10 mouse cellular contexts compared by ENCODE assay signal in genomic region chr4:106866381-106866780, GRCm38 (mm10). TPM values are rescaled to one million over a fixed set of nuclear protein-coding genes. Genes with fewer than 3 reads are reported as not detected.
DNase-seq lines count a peak whose midpoint lies in the region; ATAC-seq lines count a peak whose summit lies in the region.
"Had no signal": no experiment of that assay in that cellular context is flagged by ENCODE, and none has a peak within 500 bp of the region (broad histone marks: within the 10 kb centered on the region; RNA-seq: fewer than 3 reads in every experiment).

No protein-coding gene starts in this region.

- DNase-seq in kidney, postnatal 4 days, result no peak
- no peak for DNase-seq in layer of hippocampus, postnatal 10 days (ENCODE audit: low spot score in 2 of 2)
- no peak for DNase-seq in adipocyte (ENCODE audit: low spot score)
- no peak for DNase-seq in layer of hippocampus, adult 11-12 months (ENCODE audit: low spot score)
- DNase-seq: lung, postnatal 36 days had no signal

- H3K27me3 ChIP-seq in kidney, embryonic 15.5 days, result no peaks in the 10 kb centered on the region
- no peaks in the 10 kb centered on the region for H3K27me3 ChIP-seq in embryonic facial prominence, embryonic 12.5 days
- H3K27me3 ChIP-seq in hindbrain, embryonic 12.5 days, result no peaks in the 10 kb centered on the region
- 0 out of 2 replicates have a peak, but pooled peaks cover 2% of the 10 kb centered on the region for H3K27me3 ChIP-seq in midbrain, embryonic 15.5 days (replicated peaks)

- H3K36me3 ChIP-seq in kidney, embryonic 15.5 days, result no peaks in the 10 kb centered on the region
- no peaks in the 10 kb centered on the region for H3K36me3 ChIP-seq in embryonic facial prominence, embryonic 12.5 days
- H3K36me3 ChIP-seq in hindbrain, embryonic 12.5 days, result no peaks in the 10 kb centered on the region
- H3K36me3 ChIP-seq in midbrain, embryonic 15.5 days (replicated peaks), result no peaks in the 10 kb centered on the region

- no peak overlapping the region for H3K4me2 ChIP-seq in kidney, embryonic 15.5 days
- no peak overlapping the region; the same call in 1 of the 2 replicates for H3K4me2 ChIP-seq in embryonic facial prominence, embryonic 12.5 days (replicated peaks)
- H3K4me2 ChIP-seq in hindbrain, embryonic 12.5 days (replicated peaks), result no peak overlapping the region
- H3K4me2 ChIP-seq in midbrain, embryonic 15.5 days, result no peak overlapping the region

- H3K27ac ChIP-seq in kidney, embryonic 15.5 days, result peak overlapping the region; percentile 86
- H3K27ac ChIP-seq in embryonic facial prominence, embryonic 12.5 days, result peak overlapping the region; percentile 97
- peak overlapping the region; percentile 84 for H3K27ac ChIP-seq in hindbrain, embryonic 12.5 days
- peak overlapping the region; percentile 19 for H3K27ac ChIP-seq in midbrain, embryonic 15.5 days

- H3K4me1 ChIP-seq in kidney, embryonic 15.5 days, result peaks cover 70% of the 10 kb centered on the region
- peaks cover 72% of the 10 kb centered on the region for H3K4me1 ChIP-seq in embryonic facial prominence, embryonic 12.5 days
- H3K4me1 ChIP-seq in hindbrain, embryonic 12.5 days, result peaks cover 48% of the 10 kb centered on the region
- H3K4me1 ChIP-seq in midbrain, embryonic 15.5 days, result peaks cover 24% of the 10 kb centered on the region

- H3K9me3 ChIP-seq in kidney, embryonic 15.5 days (replicated peaks), result no peaks in the 10 kb centered on the region
- no peaks in the 10 kb centered on the region for H3K9me3 ChIP-seq in embryonic facial prominence, embryonic 12.5 days
- no peaks in the 10 kb centered on the region for H3K9me3 ChIP-seq in hindbrain, embryonic 12.5 days (replicated peaks)
- H3K9me3 ChIP-seq in midbrain, embryonic 15.5 days, result no peaks in the 10 kb centered on the region

- no peak overlapping the region for H3K4me3 ChIP-seq in kidney, embryonic 15.5 days (replicated peaks)
- no peak overlapping the region for H3K4me3 ChIP-seq in embryonic facial prominence, embryonic 12.5 days
- no peak overlapping the region for H3K4me3 ChIP-seq in hindbrain, embryonic 12.5 days
- H3K4me3 ChIP-seq in midbrain, embryonic 15.5 days, result no peak overlapping the region

- ATAC-seq in kidney, embryonic 15.5 days (replicated peaks; ENCODE audit: low FRiP score), result no peak
- ATAC-seq in embryonic facial prominence, embryonic 12.5 days (ENCODE audit: insufficient number of reproducible peaks, insufficient read depth, low FRiP score, low TSS enrichment), result no peak
- no peak for ATAC-seq in hindbrain, embryonic 12.5 days (ENCODE audit: low FRiP score)
- no peak for ATAC-seq in midbrain, embryonic 15.5 days (replicated peaks)
- ATAC-seq: inflammation-experienced regulatory T-cells, adult 6 months had no signal

- WGBS in kidney, embryonic 15.5 days, result 59% methylated on average over 5 of the region's 5 CpGs
- WGBS in embryonic facial prominence, embryonic 12.5 days, result 28% methylated on average over 5 of the region's 5 CpGs
- WGBS in hindbrain, embryonic 12.5 days, result 59% methylated on average over 5 of the region's 5 CpGs
- 59% methylated on average over 5 of the region's 5 CpGs for WGBS in midbrain, embryonic 15.5 days

- no peak overlapping the region for H3K9ac ChIP-seq in kidney, embryonic 15.5 days
- H3K9ac ChIP-seq in embryonic facial prominence, embryonic 12.5 days, result 0 out of 2 replicates have a peak overlapping the region, but pooled peaks have one; percentile 1
- no peak overlapping the region for H3K9ac ChIP-seq in hindbrain, embryonic 12.5 days
- H3K9ac ChIP-seq in midbrain, embryonic 15.5 days, result no peak overlapping the region

RNA-seq across cellular contexts. Expression of gene Ssbp3, which starts 44.1 kb away (rescaled TPM):
- 99.4 and 108 TPM in 2 replicates for polyA plus RNA-seq in kidney, embryonic 15.5 days (2015; fragmentation: Nextera tagmentation; extraction: Ambion mirVana)
- 275 and 279 TPM in 2 replicates for polyA plus RNA-seq in embryonic facial prominence, embryonic 12.5 days (2016; fragmentation: Nextera tagmentation; extraction: Ambion mirVana)
- 285 and 302 TPM in 2 replicates for polyA plus RNA-seq in hindbrain, embryonic 12.5 days (2016; fragmentation: Nextera tagmentation; extraction: Ambion mirVana)
- 175 and 194 TPM in 2 replicates for polyA plus RNA-seq in midbrain, embryonic 15.5 days (2015; fragmentation: Nextera tagmentation; extraction: Ambion mirVana)
- 100 to 1,000 TPM in 1 of 2 experiments, 10 to 100 TPM in 1; 89.5 to 106 TPM for total RNA-seq in layer of hippocampus, postnatal 10 days (2021)

Comparison
In these comparisons a context has a peak if more than half of its experiments do, and no peak if none do; other contexts are left out.
1. H3K27ac ChIP-seq: peak in every context shown above with its lines; median percentile 97 in embryonic facial prominence, embryonic 12.5 days; 86 in kidney, embryonic 15.5 days; 84 in hindbrain, embryonic 12.5 days; 19 in midbrain, embryonic 15.5 days.